ENCODE assay signal across 16 mouse cellular contexts in genomic region chr3:90241669-90242358, GRCm38 (mm10). TPM values are rescaled to one million over a fixed set of nuclear protein-coding genes. Genes with fewer than 3 reads are reported as not detected.
DNase-seq lines count a peak whose midpoint lies in the region; ATAC-seq lines count a peak whose summit lies in the region.
"Had no signal": no experiment of that assay in that cellular context is flagged by ENCODE, and none has a peak within 500 bp of the region (broad histone marks: within the 10 kb centered on the region; RNA-seq: fewer than 3 reads in every experiment).

No protein-coding gene starts in this region.

- 81% methylated on average over 10 of the region's 10 CpGs for WGBS in kidney, embryonic 16.5 days
- 85% methylated on average over 10 of the region's 10 CpGs for WGBS in embryonic facial prominence, embryonic 12.5 days
- WGBS in limb, embryonic 13.5 days: 85% methylated on average over 10 of the region's 10 CpGs
- WGBS in stomach, embryonic 14.5 days: 81% methylated on average over 10 of the region's 10 CpGs

- H3K27me3 ChIP-seq in kidney, embryonic 16.5 days (ENCODE audit: insufficient read depth, low read length): no peaks in the 10 kb centered on the region
- H3K27me3 ChIP-seq in embryonic facial prominence, embryonic 12.5 days: no peaks in the 10 kb centered on the region
- H3K27me3 ChIP-seq in limb, embryonic 13.5 days: no peaks in the 10 kb centered on the region
- no peaks in the 10 kb centered on the region for H3K27me3 ChIP-seq in stomach, embryonic 14.5 days (ENCODE audit: control insufficient read depth, insufficient read depth, low read length)
- H3K27me3 ChIP-seq: forebrain, embryonic 15.5 days; neural tube, embryonic 12.5 days had no signal

- peaks cover 12% of the 10 kb centered on the region for H3K4me1 ChIP-seq in kidney, embryonic 16.5 days (ENCODE audit: insufficient read depth, low read length)
- peaks cover 16% of the 10 kb centered on the region; the same call in 1 of the 2 replicates for H3K4me1 ChIP-seq in embryonic facial prominence, embryonic 12.5 days
- peaks cover 22% of the 10 kb centered on the region for H3K4me1 ChIP-seq in limb, embryonic 13.5 days
- H3K4me1 ChIP-seq in stomach, embryonic 14.5 days (ENCODE audit: control insufficient read depth, insufficient read depth, low read length): peaks cover 12% of the 10 kb centered on the region; the same call in 1 of the 2 replicates

- no peak overlapping the region for H3K9ac ChIP-seq in kidney, embryonic 16.5 days (replicated peaks; ENCODE audit: low read length)
- H3K9ac ChIP-seq in embryonic facial prominence, embryonic 12.5 days: no peak overlapping the region
- peak overlapping the region; percentile 59 for H3K9ac ChIP-seq in limb, embryonic 13.5 days
- no peak overlapping the region for H3K9ac ChIP-seq in stomach, embryonic 14.5 days (replicated peaks; ENCODE audit: low read depth, low read length)
- H3K9ac ChIP-seq: forebrain, embryonic 15.5 days; neural tube, embryonic 12.5 days had no signal

- H3K9me3 ChIP-seq in kidney, embryonic 16.5 days (ENCODE audit: low read length): no peaks in the 10 kb centered on the region
- H3K9me3 ChIP-seq in embryonic facial prominence, embryonic 12.5 days: no peaks in the 10 kb centered on the region
- H3K9me3 ChIP-seq in limb, embryonic 13.5 days: no peaks in the 10 kb centered on the region
- no peaks in the 10 kb centered on the region for H3K9me3 ChIP-seq in stomach, embryonic 14.5 days (ENCODE audit: control insufficient read depth, low read depth, low read length)
- H3K9me3 ChIP-seq: forebrain, embryonic 15.5 days; neural tube, embryonic 12.5 days had no signal

- no peak for DNase-seq in kidney, postnatal 25 days
- no peak for DNase-seq in gastrocnemius, postnatal 25 days
- DNase-seq in spleen, postnatal 14 days (ENCODE audit: low spot score in 2 of 2): no peak
- DNase-seq: cerebellum, adult 18-20 months; gastrocnemius, adult 2 months; heart, postnatal 10 days; kidney, postnatal 10 days; lung, adult 18-20 months; lung, postnatal 4 days; thymus, postnatal 4 days had no signal

- H3K27ac ChIP-seq in kidney, embryonic 16.5 days (ENCODE audit: low read length): no peak overlapping the region
- H3K27ac ChIP-seq in embryonic facial prominence, embryonic 12.5 days: no peak overlapping the region
- no peak overlapping the region for H3K27ac ChIP-seq in limb, embryonic 13.5 days
- no peak overlapping the region for H3K27ac ChIP-seq in stomach, embryonic 14.5 days (ENCODE audit: low read length)
- H3K27ac ChIP-seq: forebrain, embryonic 15.5 days; gastrocnemius, adult 2 months; neural tube, embryonic 12.5 days had no signal

- 0 out of 2 replicates have a peak, but pooled peaks have one; percentile 15 for ATAC-seq in kidney, embryonic 16.5 days (ENCODE audit: low FRiP score, low TSS enrichment)
- ATAC-seq in embryonic facial prominence, embryonic 12.5 days (ENCODE audit: insufficient number of reproducible peaks, insufficient read depth, low FRiP score, low TSS enrichment): no peak
- no peak for ATAC-seq in limb, embryonic 13.5 days (ENCODE audit: low FRiP score, low read depth)
- no peak for ATAC-seq in stomach, embryonic 14.5 days (ENCODE audit: insufficient number of reproducible peaks, insufficient read depth, low FRiP score, low read depth)
- ATAC-seq: forebrain, embryonic 15.5 days had no signal

- H3K4me3 ChIP-seq in kidney, embryonic 16.5 days (ENCODE audit: low read length): no peak overlapping the region
- H3K4me3 ChIP-seq in embryonic facial prominence, embryonic 12.5 days: no peak overlapping the region
- H3K4me3 ChIP-seq in limb, embryonic 13.5 days: no peak overlapping the region
- H3K4me3 ChIP-seq in stomach, embryonic 14.5 days (ENCODE audit: low read depth, low read length): no peak overlapping the region
- H3K4me3 ChIP-seq: neural tube, embryonic 12.5 days had no signal

- H3K4me2 ChIP-seq in kidney, embryonic 16.5 days (replicated peaks; ENCODE audit: low read depth, low read length): no peak overlapping the region
- peak overlapping the region; percentile 64; the same call in 1 of the 2 replicates for H3K4me2 ChIP-seq in embryonic facial prominence, embryonic 12.5 days (replicated peaks)
- peak overlapping the region; percentile 64 for H3K4me2 ChIP-seq in limb, embryonic 13.5 days (replicated peaks)
- H3K4me2 ChIP-seq in stomach, embryonic 14.5 days (replicated peaks; ENCODE audit: low read depth, low read length): peak overlapping the region; percentile 65; the same call in 1 of the 2 replicates

- H3K36me3 ChIP-seq in kidney, embryonic 16.5 days (ENCODE audit: insufficient read depth, low read length): no peaks in the 10 kb centered on the region
- H3K36me3 ChIP-seq in embryonic facial prominence, embryonic 12.5 days: no peaks in the 10 kb centered on the region
- peaks cover 4% of the 10 kb centered on the region for H3K36me3 ChIP-seq in limb, embryonic 13.5 days
- no peaks in the 10 kb centered on the region for H3K36me3 ChIP-seq in stomach, embryonic 14.5 days (ENCODE audit: control insufficient read depth, insufficient read depth, low read length)
- H3K36me3 ChIP-seq: forebrain, embryonic 15.5 days; neural tube, embryonic 12.5 days had no signal

RNA-seq across cellular contexts. Expression of gene Creb3l4, which starts 1.5 kb away (rescaled TPM):
- polyA plus RNA-seq in kidney, embryonic 16.5 days (2015; fragmentation: Nextera tagmentation; extraction: Ambion mirVana): 6.5 and 6.8 TPM in 2 replicates
- polyA plus RNA-seq in embryonic facial prominence, embryonic 12.5 days (2016; fragmentation: Nextera tagmentation; extraction: Ambion mirVana): 8.5 and 9.7 TPM in 2 replicates
- polyA plus RNA-seq in limb, embryonic 13.5 days (2015; fragmentation: Nextera tagmentation; extraction: Ambion mirVana): 10.9 and 12.5 TPM in 2 replicates
- polyA plus RNA-seq in stomach, embryonic 14.5 days (2014; fragmentation: Nextera tagmentation; extraction: Ambion mirVana): 20.6 and 21.4 TPM in 2 replicates
- total RNA-seq in gastrocnemius, postnatal 25 days (2021): under 1 TPM in 1 of 2 experiments, not detected in 1; 0.35 TPM
- total RNA-seq: gastrocnemius, adult 2 months had no signal

RNA-seq across cellular contexts. Expression of gene Slc39a1, which starts 6.2 kb away (rescaled TPM):
- 108 and 114 TPM in 2 replicates for polyA plus RNA-seq in kidney, embryonic 16.5 days (2015; fragmentation: Nextera tagmentation; extraction: Ambion mirVana)
- polyA plus RNA-seq in embryonic facial prominence, embryonic 12.5 days (2016; fragmentation: Nextera tagmentation; extraction: Ambion mirVana): 63.3 and 63.5 TPM in 2 replicates
- polyA plus RNA-seq in limb, embryonic 13.5 days (2015; fragmentation: Nextera tagmentation; extraction: Ambion mirVana): 102 and 103 TPM in 2 replicates
- polyA plus RNA-seq in stomach, embryonic 14.5 days (2014; fragmentation: Nextera tagmentation; extraction: Ambion mirVana): 114 and 119 TPM in 2 replicates
- total RNA-seq in gastrocnemius, postnatal 25 days (2021): 10 to 100 TPM; 49.6 to 54.7 TPM

RNA-seq across cellular contexts. Expression of gene Jtb, which starts 10.4 kb away (rescaled TPM):
- polyA plus RNA-seq in kidney, embryonic 16.5 days (2015; fragmentation: Nextera tagmentation; extraction: Ambion mirVana): 103 and 105 TPM in 2 replicates
- 90.5 and 97.3 TPM in 2 replicates for polyA plus RNA-seq in embryonic facial prominence, embryonic 12.5 days (2016; fragmentation: Nextera tagmentation; extraction: Ambion mirVana)
- 96.8 and 99.7 TPM in 2 replicates for polyA plus RNA-seq in limb, embryonic 13.5 days (2015; fragmentation: Nextera tagmentation; extraction: Ambion mirVana)
- 112 and 116 TPM in 2 replicates for polyA plus RNA-seq in stomach, embryonic 14.5 days (2014; fragmentation: Nextera tagmentation; extraction: Ambion mirVana)
- total RNA-seq in gastrocnemius, postnatal 25 days (2021): 10 to 100 TPM; 54.3 to 56.9 TPM

RNA-seq across cellular contexts. Expression of gene Crtc2, which starts 12.1 kb away (rescaled TPM):
- polyA plus RNA-seq in kidney, embryonic 16.5 days (2015; fragmentation: Nextera tagmentation; extraction: Ambion mirVana): 24.8 and 33.7 TPM in 2 replicates
- 20.3 and 21.7 TPM in 2 replicates for polyA plus RNA-seq in embryonic facial prominence, embryonic 12.5 days (2016; fragmentation: Nextera tagmentation; extraction: Ambion mirVana)
- polyA plus RNA-seq in limb, embryonic 13.5 days (2015; fragmentation: Nextera tagmentation; extraction: Ambion mirVana): 22.0 and 23.6 TPM in 2 replicates
- 18.8 and 21.4 TPM in 2 replicates for polyA plus RNA-seq in stomach, embryonic 14.5 days (2014; fragmentation: Nextera tagmentation; extraction: Ambion mirVana)
- 10 to 100 TPM; 13.9 to 16.9 TPM for total RNA-seq in gastrocnemius, postnatal 25 days (2021)

RNA-seq across cellular contexts. Expression of gene Dennd4b, which starts 23.2 kb away (rescaled TPM):
- polyA plus RNA-seq in kidney, embryonic 16.5 days (2015; fragmentation: Nextera tagmentation; extraction: Ambion mirVana): 3.7 and 4.7 TPM in 2 replicates
- 5.7 and 8.0 TPM in 2 replicates for polyA plus RNA-seq in embryonic facial prominence, embryonic 12.5 days (2016; fragmentation: Nextera tagmentation; extraction: Ambion mirVana)
- 4.2 and 5.3 TPM in 2 replicates for polyA plus RNA-seq in limb, embryonic 13.5 days (2015; fragmentation: Nextera tagmentation; extraction: Ambion mirVana)
- 3.0 and 3.6 TPM in 2 replicates for polyA plus RNA-seq in stomach, embryonic 14.5 days (2014; fragmentation: Nextera tagmentation; extraction: Ambion mirVana)
- 10 to 100 TPM; 71.3 to 76.9 TPM for total RNA-seq in gastrocnemius, postnatal 25 days (2021)
